In the genomic region with DNA sequence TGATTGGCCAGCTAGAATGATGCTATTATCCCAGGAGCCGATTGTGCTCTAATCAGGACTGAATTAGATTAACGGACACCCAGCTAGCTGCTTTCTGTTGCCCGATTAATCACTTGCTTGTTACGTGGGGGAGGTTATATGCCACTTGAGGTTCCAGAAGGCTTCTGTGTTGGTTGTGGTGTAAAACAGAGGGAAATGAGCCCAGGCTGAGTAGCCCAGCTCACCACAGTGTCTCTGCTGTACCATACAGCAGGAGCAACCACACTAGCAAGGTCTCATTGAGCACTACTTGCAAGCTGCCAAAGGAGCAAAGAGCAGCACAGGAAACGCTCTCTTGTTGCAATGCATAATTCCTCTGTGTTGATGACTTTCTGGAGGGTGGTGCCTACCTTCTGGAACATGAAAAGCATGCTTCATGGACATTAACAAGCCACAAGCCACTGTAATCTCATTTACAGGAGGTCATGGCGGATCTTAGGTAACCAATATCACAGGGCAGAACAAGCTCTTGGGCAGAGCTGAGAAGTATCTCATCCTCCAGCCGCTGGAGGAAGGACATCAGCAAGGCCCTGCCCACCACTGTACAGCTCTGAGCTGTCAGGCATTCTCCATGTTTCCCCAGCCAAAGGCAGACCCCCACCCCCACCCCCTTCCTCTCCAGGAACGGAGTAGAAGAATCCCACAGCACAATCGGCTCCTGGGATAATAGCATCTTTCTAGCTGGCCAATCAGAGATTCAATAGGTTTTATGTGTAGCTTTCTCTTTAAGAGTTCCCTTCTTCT, we compare ENCODE assay signal across 18 mouse cellular contexts. TPM values are rescaled to one million over a fixed set of nuclear protein-coding genes. Genes with fewer than 3 reads are reported as not detected.
DNase-seq lines count a peak whose midpoint lies in the region; ATAC-seq lines count a peak whose summit lies in the region.
"Had no signal": no experiment of that assay in that cellular context is flagged by ENCODE, and none has a peak within 500 bp of the region (broad histone marks: within the 10 kb centered on the region; RNA-seq: fewer than 3 reads in every experiment).

No protein-coding gene starts in this region.

- H3K36me3 ChIP-seq in intestine, embryonic 15.5 days, result no peaks in the 10 kb centered on the region
- no peaks in the 10 kb centered on the region for H3K36me3 ChIP-seq in intestine, embryonic 16.5 days (ENCODE audit: control insufficient read depth, insufficient read depth, low read length)
- no peaks in the 10 kb centered on the region for H3K36me3 ChIP-seq in forebrain, embryonic 13.5 days (ENCODE audit: poor library complexity, severe bottlenecking)
- no peaks in the 10 kb centered on the region for H3K36me3 ChIP-seq in liver, embryonic 15.5 days (replicated peaks)
- H3K36me3 ChIP-seq: G1E; hindbrain, embryonic 15.5 days; limb, embryonic 15.5 days; stomach, embryonic 15.5 days had no signal

- H3K4me3 ChIP-seq in intestine, embryonic 15.5 days (replicated peaks), result no peak overlapping the region
- no peak overlapping the region for H3K4me3 ChIP-seq in intestine, embryonic 16.5 days (ENCODE audit: low read length)
- H3K4me3 ChIP-seq in forebrain, embryonic 13.5 days, result no peak overlapping the region
- no peak overlapping the region for H3K4me3 ChIP-seq in liver, embryonic 15.5 days (replicated peaks)
- H3K4me3 ChIP-seq: erythroblast, embryonic 14.5 days; hindbrain, embryonic 15.5 days; limb, embryonic 15.5 days; stomach, embryonic 15.5 days had no signal

- no peak overlapping the region for H3K4me2 ChIP-seq in intestine, embryonic 15.5 days (replicated peaks)
- no peak overlapping the region for H3K4me2 ChIP-seq in intestine, embryonic 16.5 days (ENCODE audit: low read depth, low read length)
- H3K4me2 ChIP-seq in forebrain, embryonic 13.5 days, result 0 out of 2 replicates have a peak overlapping the region, but pooled peaks have one; percentile 8
- no peak overlapping the region for H3K4me2 ChIP-seq in liver, embryonic 15.5 days
- H3K4me2 ChIP-seq: hindbrain, embryonic 15.5 days; limb, embryonic 15.5 days; stomach, embryonic 15.5 days had no signal

- H3K27me3 ChIP-seq in intestine, embryonic 15.5 days (replicated peaks), result no peaks in the 10 kb centered on the region
- H3K27me3 ChIP-seq in intestine, embryonic 16.5 days (replicated peaks; ENCODE audit: control insufficient read depth, insufficient read depth, low read length), result no peaks in the 10 kb centered on the region
- no peaks in the 10 kb centered on the region for H3K27me3 ChIP-seq in forebrain, embryonic 13.5 days
- no peaks in the 10 kb centered on the region for H3K27me3 ChIP-seq in liver, embryonic 15.5 days
- H3K27me3 ChIP-seq: hindbrain, embryonic 15.5 days; limb, embryonic 15.5 days; stomach, embryonic 15.5 days had no signal

- ATAC-seq in intestine, embryonic 15.5 days, result peak; percentile 45; the same call in 1 of the 2 replicates
- no peak for ATAC-seq in intestine, embryonic 16.5 days
- ATAC-seq in forebrain, embryonic 13.5 days, result peak; percentile 48; the same call in 1 of the 2 replicates
- ATAC-seq in liver, embryonic 15.5 days (ENCODE audit: insufficient read depth), result no peak

- 65% methylated on average over 9 of the region's 9 CpGs for WGBS in intestine, embryonic 15.5 days
- WGBS in intestine, embryonic 16.5 days, result 56% methylated on average over 9 of the region's 9 CpGs
- WGBS in forebrain, embryonic 13.5 days, result 15% methylated on average over 9 of the region's 9 CpGs
- WGBS in liver, embryonic 15.5 days (ENCODE audit: insufficient replicate concordance), result 51% methylated on average over 9 of the region's 9 CpGs

- peak; percentile 15 for DNase-seq in 416B (ENCODE audit: low read depth)
- no peak for DNase-seq in heart, adult 18-20 months
- DNase-seq in natural killer cell, adult 2 months (ENCODE audit: low spot score in 2 of 2), result no peak
- no peak for DNase-seq in layer of hippocampus, postnatal 36 days
- DNase-seq: adrenal gland, postnatal 25 days; kidney, postnatal 14 days; right cerebral cortex, postnatal 4 days; thymus, postnatal 14 days had no signal

- H3K4me1 ChIP-seq in intestine, embryonic 15.5 days (replicated peaks), result peaks cover 2% of the 10 kb centered on the region; the same call in 1 of the 2 replicates
- peaks cover 9% of the 10 kb centered on the region; the same call in 1 of the 2 replicates for H3K4me1 ChIP-seq in intestine, embryonic 16.5 days (ENCODE audit: control insufficient read depth, insufficient read depth, low read length)
- H3K4me1 ChIP-seq in forebrain, embryonic 13.5 days, result peaks cover 25% of the 10 kb centered on the region
- H3K4me1 ChIP-seq in liver, embryonic 15.5 days (replicated peaks), result peaks cover 51% of the 10 kb centered on the region
- H3K4me1 ChIP-seq: stomach, embryonic 15.5 days had no signal

- H3K27ac ChIP-seq in intestine, embryonic 15.5 days, result no peak overlapping the region
- H3K27ac ChIP-seq in intestine, embryonic 16.5 days (ENCODE audit: low read length), result no peak overlapping the region
- H3K27ac ChIP-seq in forebrain, embryonic 13.5 days, result 0 out of 2 replicates have a peak overlapping the region, but pooled peaks have one; percentile 25
- H3K27ac ChIP-seq in liver, embryonic 15.5 days (replicated peaks), result peak overlapping the region; percentile 62
- H3K27ac ChIP-seq: hindbrain, embryonic 15.5 days; limb, embryonic 15.5 days; stomach, embryonic 15.5 days had no signal

- H3K9ac ChIP-seq in intestine, embryonic 15.5 days, result no peak overlapping the region
- H3K9ac ChIP-seq in intestine, embryonic 16.5 days (ENCODE audit: low read depth, low read length), result no peak overlapping the region
- no peak overlapping the region for H3K9ac ChIP-seq in forebrain, embryonic 13.5 days
- H3K9ac ChIP-seq in liver, embryonic 15.5 days, result no peak overlapping the region
- H3K9ac ChIP-seq: hindbrain, embryonic 15.5 days; limb, embryonic 15.5 days; stomach, embryonic 15.5 days had no signal

- no peaks in the 10 kb centered on the region for H3K9me3 ChIP-seq in intestine, embryonic 15.5 days
- H3K9me3 ChIP-seq in intestine, embryonic 16.5 days (ENCODE audit: control insufficient read depth, low read length), result no peaks in the 10 kb centered on the region; the same call in 1 of the 2 replicates
- H3K9me3 ChIP-seq in forebrain, embryonic 13.5 days (replicated peaks), result no peaks in the 10 kb centered on the region
- no peaks in the 10 kb centered on the region for H3K9me3 ChIP-seq in liver, embryonic 15.5 days (replicated peaks)
- H3K9me3 ChIP-seq: hindbrain, embryonic 15.5 days; limb, embryonic 15.5 days; stomach, embryonic 15.5 days had no signal

RNA-seq across cellular contexts. Expression of gene Cdkl1, which starts 23.4 kb away (rescaled TPM):
- 2.7 and 2.9 TPM in 2 replicates for polyA plus RNA-seq in intestine, embryonic 15.5 days (2015; fragmentation: Nextera tagmentation; extraction: Ambion mirVana)
- polyA plus RNA-seq in intestine, embryonic 16.5 days (2015; fragmentation: Nextera tagmentation; extraction: Ambion mirVana), result 1.5 and 2.2 TPM in 2 replicates
- 1.1 and 1.5 TPM in 2 replicates for polyA plus RNA-seq in forebrain, embryonic 13.5 days (2015; fragmentation: Nextera tagmentation; extraction: Ambion mirVana)
- 1.5 and 1.7 TPM in 2 replicates for polyA plus RNA-seq in liver, embryonic 15.5 days (2015; fragmentation: Nextera tagmentation; extraction: Ambion mirVana)
- total RNA-seq in heart, adult 18-20 months (2021), result 10 to 100 TPM; 11.2 to 15.7 TPM
- 10 to 100 TPM; 19.9 to 20.3 TPM for total RNA-seq in layer of hippocampus, postnatal 36 days (2021)
- total RNA-seq: G1E had no signal
- polyA plus RNA-seq: C2C12, G1E had no signal

RNA-seq across cellular contexts. Expression of gene Atp5s, which starts 42.9 kb away (rescaled TPM):
- polyA plus RNA-seq in intestine, embryonic 15.5 days (2015; fragmentation: Nextera tagmentation; extraction: Ambion mirVana), result 29.6 and 31.3 TPM in 2 replicates
- polyA plus RNA-seq in intestine, embryonic 16.5 days (2015; fragmentation: Nextera tagmentation; extraction: Ambion mirVana), result 33.4 and 33.5 TPM in 2 replicates
- polyA plus RNA-seq in forebrain, embryonic 13.5 days (2015; fragmentation: Nextera tagmentation; extraction: Ambion mirVana), result 19.5 and 26.5 TPM in 2 replicates
- 16.8 and 18.2 TPM in 2 replicates for polyA plus RNA-seq in liver, embryonic 15.5 days (2015; fragmentation: Nextera tagmentation; extraction: Ambion mirVana)
- 10 to 100 TPM; 35.1 to 40.5 TPM for total RNA-seq in heart, adult 18-20 months (2021)
- total RNA-seq in layer of hippocampus, postnatal 36 days (2021), result 10 to 100 TPM; 34.4 to 40.8 TPM

RNA-seq across cellular contexts. Expression of gene L2hgdh, which starts 43.0 kb away (rescaled TPM):
- 20.7 and 21.6 TPM in 2 replicates for polyA plus RNA-seq in intestine, embryonic 15.5 days (2015; fragmentation: Nextera tagmentation; extraction: Ambion mirVana)
- polyA plus RNA-seq in intestine, embryonic 16.5 days (2015; fragmentation: Nextera tagmentation; extraction: Ambion mirVana), result 21.3 and 22.8 TPM in 2 replicates
- 13.0 and 14.4 TPM in 2 replicates for polyA plus RNA-seq in forebrain, embryonic 13.5 days (2015; fragmentation: Nextera tagmentation; extraction: Ambion mirVana)
- polyA plus RNA-seq in liver, embryonic 15.5 days (2015; fragmentation: Nextera tagmentation; extraction: Ambion mirVana), result 11.8 and 13.2 TPM in 2 replicates
- 10 to 100 TPM; 44.2 to 48.3 TPM for total RNA-seq in heart, adult 18-20 months (2021)
- total RNA-seq in layer of hippocampus, postnatal 36 days (2021), result 10 to 100 TPM; 19.8 to 20.0 TPM

Comparison
In these comparisons a context has a peak if more than half of its experiments do, and no peak if none do; other contexts are left out.
1. ATAC-seq: peak in intestine, embryonic 15.5 days (single experiment) and forebrain, embryonic 13.5 days (single experiment); none in intestine, embryonic 16.5 days (single experiment) and liver, embryonic 15.5 days (single experiment).
2. H3K27ac ChIP-seq: peak in forebrain, embryonic 13.5 days (single experiment) and liver, embryonic 15.5 days (single experiment); none in intestine, embryonic 15.5 days (single experiment) and intestine, embryonic 16.5 days (single experiment).